Mouse (Mus musculus) thymus, postnatal 10 days (tissue): Measurements from ENCODE around the gene Dnttip1.
"Not testable (repeated sequence)": the region's sequence is repeated elsewhere in the genome, so short reads cannot be mapped to it uniquely, and the experiment has no call there.

Source experiments
- DNase-seq, 2 experiments: peaks; one replicate each; pipeline ENCODE4 v3.0.0; 2021; ENCODE audit warnings: low spot score in 2 of 2

Gene Dnttip1

DNA sequence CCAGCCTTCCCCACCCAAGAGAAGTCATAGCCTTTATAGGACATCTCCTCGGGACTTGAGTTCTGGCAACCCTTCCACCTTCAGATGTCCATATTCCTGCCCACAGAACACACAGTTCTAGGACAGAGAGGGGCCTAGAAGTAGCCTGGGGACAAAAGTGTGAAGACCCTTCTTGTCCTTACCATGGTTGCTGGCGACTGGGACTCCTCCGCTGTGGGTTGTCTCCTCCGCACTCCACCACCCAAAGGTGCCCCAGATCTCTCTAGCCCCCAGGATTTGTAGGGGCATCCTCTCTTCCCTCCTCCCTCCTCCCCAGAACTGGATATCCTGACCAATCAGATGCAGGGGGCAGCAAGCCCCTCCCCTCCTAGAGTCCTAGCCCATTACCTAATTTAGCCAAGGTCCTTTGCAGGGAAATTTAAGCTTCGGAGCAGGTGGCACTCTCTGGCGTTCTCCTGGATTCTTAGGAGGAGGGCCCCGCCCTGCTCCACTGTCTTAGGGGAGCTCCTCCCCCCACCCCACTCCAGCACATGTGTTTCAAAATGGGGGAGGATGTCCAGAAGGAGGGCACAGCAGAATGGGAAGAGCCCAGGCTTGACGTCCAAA lies 33.8 kb downstream of the Dnttip1 start, which contains the start of gene Tnnc2:
Gene Tnnc2 (minus strand): TSS at position 487 of the 606 bp plus-strand sequence.
- DNase-seq: no peak

DNA sequence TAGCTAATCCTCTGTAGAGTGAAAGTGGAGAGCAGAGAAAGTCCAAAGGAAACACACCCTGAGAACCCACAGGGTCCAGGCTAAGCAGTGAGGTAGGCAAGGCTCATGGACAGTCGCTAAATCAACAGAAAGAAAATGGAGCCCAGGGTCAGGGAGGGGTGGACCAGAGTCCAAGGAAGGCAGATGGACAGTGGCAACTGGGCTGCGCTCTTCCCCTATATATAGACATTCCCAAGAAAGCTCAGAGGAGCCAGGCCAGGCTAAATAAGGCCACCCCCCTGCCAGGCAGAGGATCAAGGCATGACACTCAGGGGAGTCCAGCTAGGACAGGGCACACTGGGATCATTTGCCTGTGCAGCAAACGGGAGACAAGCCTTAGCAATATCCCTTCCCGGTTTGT lies 36.1 kb downstream of the Dnttip1 start:
- no peak for DNase-seq

DNA sequence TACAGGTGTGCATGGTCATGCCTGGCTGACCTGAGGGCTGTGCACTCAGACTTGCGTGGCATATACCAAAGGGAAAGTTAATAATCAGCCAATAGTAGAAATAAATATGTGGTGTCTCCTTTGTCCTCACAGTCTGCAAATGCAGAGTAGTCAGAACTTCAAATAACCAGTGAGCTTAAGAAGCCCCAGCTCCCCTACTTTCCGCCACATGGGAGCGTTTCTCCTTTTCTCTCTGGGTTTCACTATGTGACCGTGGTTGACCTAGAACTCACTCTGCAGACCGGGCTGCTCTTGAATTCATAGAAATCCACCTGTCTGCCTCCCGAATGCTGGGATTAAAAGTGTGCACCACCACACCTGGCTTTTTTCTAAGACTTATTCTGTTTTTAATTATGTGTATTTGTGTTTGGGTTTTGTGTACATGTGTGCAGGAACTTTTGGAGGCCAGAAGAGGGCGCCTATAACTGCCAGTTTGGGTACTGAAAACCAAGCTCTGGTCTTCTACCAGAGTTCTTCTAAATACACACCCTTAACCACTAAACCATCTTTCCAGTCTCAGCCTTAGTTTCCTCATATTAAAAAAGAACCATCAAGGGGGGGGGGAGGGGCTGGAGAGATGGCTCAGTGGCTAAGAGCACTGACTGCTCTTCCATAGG lies 38.3 kb downstream of the Dnttip1 start:
- no peak for DNase-seq

DNA sequence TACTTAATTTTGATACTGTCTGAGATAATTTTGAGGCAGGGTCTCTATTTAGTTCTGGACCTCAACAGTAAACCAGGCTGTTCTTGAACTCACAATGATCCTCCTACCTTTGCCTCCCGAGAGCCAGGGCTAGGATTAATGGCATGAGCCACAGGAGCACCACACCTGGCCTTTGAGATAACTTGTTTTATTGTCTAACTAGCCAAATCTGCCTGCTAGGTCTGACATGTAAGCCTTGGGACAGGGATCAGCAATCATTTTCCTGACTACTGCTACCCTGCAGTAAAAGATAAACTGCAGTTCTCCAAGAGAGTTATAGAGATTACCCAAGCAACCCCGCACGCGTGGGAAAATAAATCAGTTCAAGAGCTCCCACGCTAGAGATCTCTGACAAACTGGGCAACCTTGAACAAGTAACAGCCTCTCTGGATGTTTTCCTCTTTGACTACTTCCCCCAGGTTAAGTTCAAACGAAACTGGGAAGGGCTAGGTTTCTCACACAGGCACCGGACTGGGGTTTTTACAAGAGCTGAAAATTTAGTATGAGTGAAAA lies 39.2 kb downstream of the Dnttip1 start:
- DNase-seq: no peak

DNA sequence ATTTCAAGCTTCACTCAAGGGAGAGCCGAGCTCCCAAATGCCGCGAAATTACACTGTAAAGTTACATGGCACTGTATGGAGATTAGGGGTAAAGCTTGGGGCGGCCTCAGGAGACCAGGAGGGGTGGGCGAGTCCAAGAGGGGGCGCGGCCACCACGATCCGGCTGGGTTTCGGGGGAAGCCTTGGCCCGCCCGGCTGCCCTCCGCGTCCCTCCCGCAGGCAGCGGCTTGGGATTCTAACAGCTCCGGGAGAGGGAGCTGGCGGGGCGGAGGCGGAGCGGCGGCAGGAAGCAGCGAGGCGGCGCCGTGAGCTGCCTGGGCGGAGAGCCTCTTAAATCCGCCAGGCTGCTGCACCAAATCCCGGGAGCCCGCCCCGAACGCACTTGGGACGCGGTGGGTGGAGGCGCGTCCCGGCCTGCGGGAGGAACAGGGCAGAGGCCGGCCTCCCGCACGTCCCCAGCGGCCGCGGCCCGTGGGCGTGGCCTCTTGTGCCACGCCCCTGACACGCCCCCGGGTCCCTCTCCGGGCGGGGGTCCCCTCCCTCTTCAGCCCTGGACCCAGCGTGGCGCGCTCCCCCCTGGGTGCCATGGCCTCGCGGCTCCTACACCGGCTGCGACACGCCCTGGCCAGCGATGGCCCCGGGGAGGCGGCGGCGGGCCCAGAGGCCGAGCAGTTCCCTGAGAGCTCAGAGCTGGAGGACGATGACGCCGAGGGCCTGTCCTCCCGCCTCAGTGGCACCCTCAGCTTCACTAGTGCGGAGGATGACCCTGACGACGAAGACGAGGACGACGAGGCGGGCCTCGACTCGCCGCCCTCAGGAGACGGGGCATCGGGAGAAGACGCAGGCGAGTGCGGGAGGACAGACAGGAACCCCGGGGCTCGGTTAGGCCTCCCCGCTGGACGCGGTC lies 40.0 kb downstream of the Dnttip1 start, which contains the start of gene Snx21:
Gene Snx21 (plus strand): TSS at position 343 of the 907 bp plus-strand sequence.
- peak; percentile 40 to 53 for DNase-seq

DNA sequence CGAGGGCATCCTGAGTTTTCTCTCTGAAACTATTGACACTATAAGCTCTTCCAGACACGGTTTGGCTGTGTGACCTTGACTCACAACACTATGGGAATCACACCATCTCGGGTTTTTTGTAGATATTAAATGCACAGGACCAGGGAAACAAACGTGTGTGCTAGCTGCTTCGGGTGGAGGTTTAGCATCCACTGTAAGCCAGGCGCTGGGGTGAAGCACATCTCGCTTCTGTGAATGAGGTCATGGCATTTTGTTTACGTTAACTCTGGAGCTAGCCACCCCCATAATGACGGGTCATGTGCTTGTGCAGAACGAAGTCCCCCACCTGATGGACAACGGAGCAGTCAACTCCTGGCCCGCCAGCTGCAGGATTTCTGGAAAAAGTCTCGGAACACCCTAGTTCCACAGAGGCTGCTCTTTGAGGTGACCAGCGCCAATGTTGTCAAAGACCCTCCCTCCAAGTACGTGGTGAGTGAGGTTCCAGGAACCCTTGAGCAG lies 40.7 kb downstream of the Dnttip1 start:
- no peak for DNase-seq

DNA sequence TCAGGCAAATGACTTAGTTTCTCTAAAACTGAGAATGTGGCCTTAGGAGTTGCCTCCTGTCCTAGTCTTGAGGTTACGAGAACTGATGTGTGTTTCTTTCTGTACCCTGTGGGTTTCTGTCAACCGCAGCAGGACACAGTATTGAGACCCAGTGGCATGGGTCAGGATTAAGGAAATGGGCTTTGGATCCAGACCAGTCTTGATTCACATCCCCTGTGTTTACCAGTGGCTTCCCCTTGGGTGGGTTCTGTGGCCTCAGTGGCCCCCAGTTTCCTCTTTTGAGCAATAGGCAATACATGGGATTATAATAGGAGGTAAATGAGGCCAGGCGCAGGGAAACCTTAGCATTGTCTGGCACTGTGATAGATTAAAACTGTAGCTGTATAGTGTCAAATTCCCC lies 41.2 kb downstream of the Dnttip1 start:
- no peak for DNase-seq

DNA sequence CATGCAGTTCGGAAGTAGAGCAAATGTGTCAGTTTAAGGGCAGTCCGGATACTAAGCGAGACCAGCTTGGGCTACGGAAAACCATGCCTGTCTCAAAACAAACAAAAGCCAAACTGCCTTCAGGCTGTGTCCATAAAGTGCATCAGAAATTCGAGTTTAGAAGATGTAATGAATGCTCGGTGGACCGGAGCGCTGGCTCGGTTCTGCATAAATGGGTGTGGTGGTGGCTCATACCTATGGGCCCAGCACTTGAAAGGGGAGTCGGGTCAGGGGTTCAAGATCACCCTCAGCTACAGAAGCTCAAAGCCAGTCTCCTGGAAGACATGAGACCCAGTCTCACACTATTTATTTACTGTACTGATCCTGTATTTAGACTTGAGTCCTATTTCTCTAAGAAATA lies 42.0 kb downstream of the Dnttip1 start:
- DNase-seq: no peak

DNA sequence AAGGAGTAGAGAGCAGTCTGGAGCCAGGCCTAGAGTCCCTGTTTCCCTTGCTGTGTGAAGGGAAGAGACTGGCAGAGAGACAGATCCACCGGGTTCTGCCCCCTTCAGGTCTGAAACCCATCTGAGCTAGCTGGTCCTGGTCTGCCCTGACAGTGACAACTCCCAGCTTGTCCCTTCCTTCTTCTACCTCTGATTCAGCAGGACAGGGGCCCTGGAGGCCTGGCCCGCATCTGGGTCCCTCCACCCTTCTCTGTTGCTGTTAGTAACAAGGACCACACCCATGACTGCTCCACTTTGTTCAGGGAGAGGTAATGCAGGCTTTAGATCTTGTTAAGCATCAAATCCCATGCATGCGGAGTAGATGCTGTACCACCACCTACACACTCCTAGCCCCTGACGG lies 42.6 kb downstream of the Dnttip1 start:
- DNase-seq: no peak

DNA sequence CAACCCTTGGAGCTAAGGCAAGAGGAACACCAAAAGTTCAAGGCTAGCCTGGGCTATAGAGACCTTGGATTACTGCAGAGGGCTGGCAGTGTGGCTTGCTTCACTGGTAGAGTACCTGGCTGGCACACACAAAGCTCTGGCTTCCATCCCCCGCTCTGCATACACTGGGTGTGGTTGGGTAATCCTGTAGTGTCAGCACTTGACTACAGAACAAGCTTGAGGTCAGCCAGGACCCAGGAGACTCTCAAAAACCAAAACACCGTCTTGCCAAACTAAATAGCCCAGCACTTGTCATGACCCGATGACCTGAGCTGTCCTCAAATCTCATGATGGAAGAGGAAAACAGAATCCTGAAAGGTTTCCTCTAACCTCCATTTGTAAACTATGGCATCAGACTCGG lies 44.7 kb downstream of the Dnttip1 start:
- DNase-seq: no peak

DNA sequence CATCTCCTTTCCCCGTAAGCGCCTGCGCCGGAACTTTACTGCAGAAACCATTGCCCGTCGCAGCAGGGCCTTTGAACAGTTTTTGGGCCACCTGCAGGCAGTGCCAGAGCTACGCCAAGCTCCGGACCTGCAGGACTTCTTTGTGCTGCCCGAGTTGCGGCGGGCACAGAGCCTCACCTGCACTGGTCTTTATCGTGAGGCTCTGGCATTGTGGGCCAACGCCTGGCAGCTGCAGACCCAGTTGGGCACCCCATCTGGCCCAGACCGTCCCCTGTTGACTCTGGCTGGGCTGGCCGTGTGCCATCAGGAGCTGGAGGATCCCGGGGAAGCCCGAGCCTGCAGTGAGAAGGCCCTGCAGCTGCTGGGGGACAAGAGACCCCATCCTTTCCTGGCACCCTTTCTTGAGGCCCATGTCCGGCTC lies 46.1 kb downstream of the Dnttip1 start:
- DNase-seq: no peak

DNA sequence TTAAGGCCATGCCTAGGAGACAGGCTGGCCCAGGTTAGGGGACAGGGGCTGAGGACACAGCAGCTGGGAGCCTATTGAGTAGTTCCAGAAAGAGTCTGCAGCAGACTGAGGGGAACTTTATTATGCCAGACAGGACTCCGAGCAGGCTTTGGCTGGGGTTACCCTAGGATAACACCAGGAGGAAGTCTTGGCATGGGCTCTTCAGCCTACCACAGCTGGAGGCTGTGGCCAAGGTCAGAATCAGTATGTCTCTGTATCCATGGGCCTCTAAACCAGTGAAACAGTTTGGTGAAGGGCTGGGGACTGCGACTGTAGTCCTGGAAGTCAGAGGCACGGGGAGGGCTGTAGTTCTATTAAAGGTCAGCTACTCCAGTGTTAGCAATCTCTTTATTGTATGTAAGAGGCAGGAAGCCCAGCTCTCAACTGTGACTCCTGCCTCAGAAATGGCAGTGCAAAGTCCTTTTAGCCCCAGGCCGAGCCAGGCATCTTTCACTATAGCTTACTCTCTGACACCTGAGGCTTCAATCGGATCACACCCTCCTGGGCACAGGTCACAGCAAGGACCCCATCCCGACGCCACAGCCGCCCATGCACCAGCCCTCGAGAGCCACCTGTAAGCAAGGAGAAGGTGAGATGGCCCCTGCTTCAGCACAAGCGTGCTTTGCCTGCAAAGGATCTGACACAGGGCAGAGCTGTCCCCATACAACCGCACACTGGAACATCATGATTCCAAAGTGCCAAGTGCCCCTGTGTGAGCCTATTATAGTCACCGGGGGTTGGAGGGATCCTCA lies 46.8 kb downstream of the Dnttip1 start:
- no peak for DNase-seq

DNA sequence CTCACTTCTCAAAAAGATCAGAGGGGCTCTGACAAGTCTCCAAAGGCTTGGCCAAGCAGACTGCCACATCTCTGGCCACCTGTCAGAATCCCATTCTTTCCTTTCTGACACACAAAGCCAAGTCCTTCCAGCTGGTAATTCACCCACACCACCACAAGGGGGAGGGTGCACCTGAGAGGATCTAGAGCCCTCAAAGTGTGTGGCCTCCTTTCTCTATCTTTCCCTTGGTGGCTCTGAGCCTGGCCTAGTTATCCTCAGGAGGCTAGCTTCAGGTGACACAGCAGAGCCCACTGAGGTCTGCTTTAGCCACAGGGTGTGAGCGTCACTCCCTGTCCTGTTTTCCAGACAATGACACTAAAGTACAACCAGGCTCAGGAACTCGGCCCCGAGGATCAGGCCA lies 47.5 kb downstream of the Dnttip1 start:
- peak; percentile 43 to 71 for DNase-seq

DNA sequence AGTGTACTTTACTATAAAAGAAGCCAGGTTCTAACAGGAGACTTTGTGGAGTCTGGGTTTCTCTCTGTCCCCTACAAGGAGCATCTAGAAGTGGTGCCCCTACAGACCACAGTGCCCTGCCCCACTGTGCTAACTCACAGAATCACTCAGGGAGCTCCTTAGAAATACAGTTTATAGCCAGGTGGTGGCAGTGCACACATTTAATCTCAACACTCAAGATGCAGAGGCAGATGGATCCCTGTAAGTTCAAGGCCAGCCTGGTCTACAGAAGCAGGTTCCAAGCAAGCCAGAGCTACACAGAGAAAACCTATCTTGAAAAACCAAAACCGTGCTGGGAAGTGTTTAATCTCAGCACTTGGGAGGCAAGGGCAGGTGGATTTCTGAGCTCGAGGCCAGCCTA lies 48.0 kb downstream of the Dnttip1 start:
- DNase-seq: no peak

DNA sequence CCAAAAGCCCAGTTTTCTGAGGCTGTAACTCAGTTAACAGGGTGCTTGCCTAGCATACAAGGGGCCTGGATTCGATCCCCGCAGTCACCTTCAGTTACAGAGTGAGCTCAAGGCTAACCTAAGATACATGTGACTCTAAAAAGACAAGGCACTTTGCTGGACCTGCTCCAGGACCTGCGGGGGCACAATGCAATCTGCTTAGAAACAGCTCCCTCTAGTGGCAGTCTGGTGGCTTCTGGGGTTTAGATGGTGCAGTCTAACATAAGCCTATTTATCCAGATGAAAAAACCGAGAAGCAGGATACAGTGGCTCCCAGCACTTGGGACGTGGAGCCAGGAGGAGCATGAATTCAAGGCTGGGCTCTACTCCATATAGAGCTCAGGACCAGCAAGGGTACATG lies 48.5 kb downstream of the Dnttip1 start:
- peak; percentile 51 to 82 for DNase-seq

DNA sequence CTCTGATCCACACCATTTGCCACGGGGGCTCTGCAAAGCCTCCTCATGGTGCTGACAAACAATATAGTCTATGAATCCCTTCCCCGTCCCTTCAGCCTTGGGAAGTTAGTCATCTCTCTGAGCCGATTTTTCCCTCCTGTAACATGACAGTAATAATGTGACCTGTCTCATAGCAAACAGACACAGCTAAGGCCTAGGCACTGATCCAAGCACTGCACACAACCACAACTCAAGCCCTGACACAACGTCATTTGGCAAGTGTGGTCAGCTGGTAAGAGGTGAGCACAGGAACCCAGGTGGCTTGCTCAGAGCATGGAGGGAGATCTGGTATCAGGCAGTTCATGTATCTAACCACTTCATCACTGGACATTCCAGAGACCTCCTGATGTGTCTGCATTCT lies 50.1 kb downstream of the Dnttip1 start:
- DNase-seq: no peak

DNA sequence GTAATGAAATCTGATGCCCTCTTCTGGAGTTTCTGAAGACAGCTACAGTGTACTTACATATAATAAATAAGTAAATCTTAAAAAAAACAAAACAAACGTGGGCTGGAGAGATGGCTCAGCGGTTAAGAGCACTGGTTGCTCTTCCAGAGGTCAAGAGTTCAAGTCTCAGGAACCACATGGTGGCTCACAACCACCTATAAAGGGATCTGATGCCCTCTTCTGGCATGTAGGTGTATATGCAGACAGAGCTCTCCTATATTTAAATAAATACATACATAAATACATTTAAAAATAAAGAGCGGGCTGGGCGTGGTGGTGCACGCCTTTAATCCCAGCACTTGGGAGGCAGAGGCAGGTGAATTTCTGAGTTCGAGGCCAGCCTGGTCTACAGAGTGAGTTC lies 52.8 kb downstream of the Dnttip1 start:
- DNase-seq: not testable (repeated sequence)

DNA sequence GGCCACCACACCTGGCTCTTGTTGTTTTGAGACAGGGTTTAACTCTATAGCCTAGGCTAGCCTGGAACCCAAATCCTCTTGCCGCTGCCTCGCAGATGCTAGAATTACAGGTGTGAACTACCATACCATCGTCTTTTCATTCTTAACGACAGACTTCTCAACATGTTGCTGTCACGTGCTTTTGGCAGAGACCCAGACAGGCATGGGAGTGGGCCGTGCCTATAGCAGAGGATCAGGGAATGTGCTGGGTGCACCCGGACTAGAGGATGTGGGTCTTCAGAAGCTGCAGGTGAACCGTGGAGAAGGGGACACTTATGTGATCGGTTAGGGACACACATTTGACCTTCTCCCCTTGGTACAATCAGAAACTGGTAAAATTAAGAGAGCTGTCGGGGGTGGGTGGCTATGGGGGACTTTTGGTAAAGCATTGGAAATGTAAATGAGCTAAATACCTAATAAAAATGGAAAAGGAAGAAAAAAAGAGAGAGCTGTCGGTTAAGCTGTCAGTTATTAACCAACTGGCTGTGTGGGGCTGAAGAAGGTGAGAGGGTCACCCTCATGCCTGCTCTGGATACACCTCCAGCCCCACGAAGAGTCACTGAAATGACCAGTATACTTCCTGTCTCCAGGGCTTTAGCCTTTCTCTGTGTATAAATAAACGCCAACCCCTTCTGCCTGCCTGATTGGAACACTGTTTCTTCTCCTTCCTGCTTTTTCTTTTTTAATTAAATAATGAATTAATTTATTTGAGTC lies 54.6 kb downstream of the Dnttip1 start:
- DNase-seq: no peak

DNA sequence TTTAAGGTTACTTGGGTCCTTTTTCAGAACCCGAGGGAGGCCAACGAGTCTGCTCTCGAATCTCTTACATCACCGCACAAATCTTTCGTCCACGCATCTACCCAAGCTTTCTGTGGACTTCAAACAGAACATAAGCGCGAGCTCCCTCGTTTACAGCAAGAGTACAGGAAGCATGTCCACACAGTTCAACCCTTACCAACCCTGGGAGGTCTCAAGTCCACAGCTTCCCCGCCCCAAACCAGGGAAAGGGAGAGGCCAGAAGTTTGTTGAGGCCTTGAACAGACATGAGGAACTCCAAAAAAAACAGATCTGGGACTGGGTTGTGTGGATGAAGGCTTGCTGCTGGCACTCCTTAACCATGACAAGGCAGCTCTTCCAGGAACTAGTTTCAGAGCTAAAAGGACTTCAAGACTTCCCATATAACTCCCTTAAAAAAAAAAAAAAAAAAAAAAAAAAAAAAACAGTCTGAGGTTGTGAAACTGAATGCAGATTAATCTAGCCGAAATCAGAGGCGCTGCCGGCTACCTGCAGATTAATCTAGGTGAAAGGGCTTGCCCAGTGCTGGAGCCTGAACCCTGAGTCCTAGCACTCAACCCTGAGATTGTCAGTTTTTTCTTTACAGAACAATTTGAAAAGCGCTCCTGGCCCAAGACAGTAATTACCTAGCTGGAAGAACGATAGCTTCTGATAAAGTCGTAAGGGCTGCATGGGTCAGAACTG lies 57.6 kb downstream of the Dnttip1 start:
- DNase-seq: no peak

DNA sequence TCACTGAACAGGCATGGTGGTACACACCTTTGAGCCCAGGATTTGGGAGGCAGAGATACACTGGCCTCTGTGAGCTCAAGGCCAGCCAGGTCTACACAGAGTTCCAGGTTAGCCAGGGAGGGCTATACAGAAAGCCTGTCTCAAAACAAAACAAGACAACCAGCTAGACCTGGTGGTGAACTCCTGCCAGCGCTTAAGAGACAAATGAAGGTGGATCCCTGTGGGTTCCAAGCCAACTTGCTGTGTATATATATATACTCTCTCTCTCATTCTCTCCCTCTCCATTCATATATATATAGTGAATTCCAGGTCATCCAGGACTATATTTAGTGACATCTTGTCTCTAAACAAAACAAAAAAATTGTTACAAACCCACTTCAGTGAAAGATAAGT lies 58.1 kb downstream of the Dnttip1 start:
- DNase-seq: no peak
